Mouse (Mus musculus): Measurements from ENCODE around the gene Hdgfl3. TPM values are rescaled to one million over a fixed set of nuclear protein-coding genes. Genes with fewer than 3 reads are reported as not detected.

Hdgfl3 gene
- total RNA-seq, 2 experiments from 2014 or later: 6.9 to 9.4 TPM

Other genes starting within 250 kb of the Hdgfl3 start
- gene Homer2, start 226.9 kb downstream of the Hdgfl3 start, total RNA-seq (2021): 1 to 10 TPM; 1.7 to 4.9 TPM
- gene Ramac, start 171.5 kb downstream of the Hdgfl3 start, total RNA-seq (2021): 10 to 100 TPM; 34.7 to 44.7 TPM
- 10 to 100 TPM; 30.4 to 43.2 TPM for gene 3110040N11Rik, start 145.0 kb downstream of the Hdgfl3 start, total RNA-seq (2021)
- 100 to 1,000 TPM; 118 to 124 TPM for gene Btbd1, start 105.0 kb downstream of the Hdgfl3 start, total RNA-seq (2021)
- gene Gm10160, start 78.7 kb downstream of the Hdgfl3 start, total RNA-seq (2021): not detected
- 10 to 100 TPM; 17.2 to 23.0 TPM for gene Tm6sf1, start 75.5 kb downstream of the Hdgfl3 start, total RNA-seq (2021)
- gene Bnc1, start 57.8 kb upstream of the Hdgfl3 start, total RNA-seq (2021): 1 to 10 TPM in 1 of 2 experiments, under 1 TPM in 1; 0.60 to 1.5 TPM
- 1 to 10 TPM; 6.2 to 6.5 TPM for gene Sh3gl3, start 239.4 kb upstream of the Hdgfl3 start, total RNA-seq (2021)